9 mouse cellular contexts compared by ENCODE assay signal in the genomic region with DNA sequence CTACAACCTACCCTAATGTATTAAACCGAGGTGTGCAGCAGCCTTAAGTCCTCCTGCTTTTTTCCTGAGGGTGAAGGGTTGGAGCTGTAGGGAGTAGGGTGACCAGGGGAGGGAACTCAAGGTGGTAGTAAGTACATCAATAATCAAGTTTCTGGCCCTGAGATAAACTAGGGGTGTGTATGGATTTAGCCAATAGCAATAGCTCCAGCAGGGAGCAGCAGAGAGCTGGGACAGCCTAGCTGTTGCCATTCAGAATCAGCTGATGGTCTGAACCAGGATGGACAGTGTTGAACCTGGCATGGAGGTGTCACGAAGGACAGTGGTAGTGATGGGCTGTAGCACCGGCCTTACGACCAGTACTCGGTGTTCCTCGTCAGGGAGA. TPM values are rescaled to one million over a fixed set of nuclear protein-coding genes. Genes with fewer than 3 reads are reported as not detected.
DNase-seq lines count a peak whose midpoint lies in the region; ATAC-seq lines count a peak whose summit lies in the region.
"Had no signal": no experiment of that assay in that cellular context is flagged by ENCODE, and none has a peak within 500 bp of the region (broad histone marks: within the 10 kb centered on the region; RNA-seq: fewer than 3 reads in every experiment).

No protein-coding gene starts in this region.

- ATAC-seq in inflammation-experienced regulatory T-cells, adult 6 months: peak; percentile 47
- ATAC-seq: Patski had no signal

- peak; percentile 84 to 92 for DNase-seq in heart, adult 18-20 months
- no peak for DNase-seq in heart, adult 11 months
- peak; percentile 94 to 96 for DNase-seq in cerebellum, postnatal 10 days
- peak; percentile 73 to 87 for DNase-seq in frontal cortex, postnatal 36 days (ENCODE audit: low spot score in 2 of 2)
- peak; percentile 56 to 73 for DNase-seq in left cerebral cortex, postnatal 36 days (ENCODE audit: low spot score in 2 of 2)
- DNase-seq in mesoderm, embryonic 11.5 days (ENCODE audit: low read depth, low spot score): peak; percentile 82
- DNase-seq in spleen, postnatal 10 days (ENCODE audit: low spot score in 2 of 2): peak; percentile 79 to 92

- intact Hi-C loops in left cerebral cortex, postnatal 36 days (cut with DNase I): loop anchor here (2.0 kb wide), 1 partner anchor 46 kb away; no protein-coding TSS in a partner anchor

RNA-seq across cellular contexts. Expression of gene Hspb9, which starts 0.9 kb away (rescaled TPM):
- not detected for total RNA-seq in heart, adult 18-20 months (2021)
- 1 to 10 TPM in 1 of 3 experiments, not detected in 2; 1.1 TPM for polyA plus RNA-seq in inflammation-experienced regulatory T-cells, adult 6 months (2017; shearing (Covaris generic))
- total RNA-seq in left cerebral cortex, postnatal 36 days (2021): not detected

RNA-seq across cellular contexts. Expression of gene Kat2a, which starts 2.3 kb away (rescaled TPM):
- total RNA-seq in heart, adult 18-20 months (2021): 10 to 100 TPM; 12.2 to 14.7 TPM
- 10 to 100 TPM in 2 of 3 experiments, 1 to 10 TPM in 1; 7.0 to 12.4 (median 12.4) TPM for polyA plus RNA-seq in inflammation-experienced regulatory T-cells, adult 6 months (2017; shearing (Covaris generic))
- 10 to 100 TPM; 63.1 to 65.4 TPM for total RNA-seq in left cerebral cortex, postnatal 36 days (2021)

RNA-seq across cellular contexts. Expression of gene Dhx58, which starts 10.5 kb away (rescaled TPM):
- total RNA-seq in heart, adult 18-20 months (2021): 1 to 10 TPM in 1 of 2 experiments, under 1 TPM in 1; 0.60 to 1.0 TPM
- 10 to 100 TPM; 27.4 to 48.6 (median 29.4) TPM for polyA plus RNA-seq in inflammation-experienced regulatory T-cells, adult 6 months (2017; shearing (Covaris generic))
- total RNA-seq in left cerebral cortex, postnatal 36 days (2021): 1 to 10 TPM; 2.0 to 2.8 TPM

RNA-seq across cellular contexts. Expression of gene Zfp385c, which starts 22.3 kb away (rescaled TPM):
- under 1 TPM; 0.12 to 0.44 TPM for total RNA-seq in heart, adult 18-20 months (2021)
- not detected for polyA plus RNA-seq in inflammation-experienced regulatory T-cells, adult 6 months (2017; shearing (Covaris generic))
- under 1 TPM; 0.39 to 0.47 TPM for total RNA-seq in left cerebral cortex, postnatal 36 days (2021)
- polyA plus RNA-seq: Patski had no signal

RNA-seq across cellular contexts. Expression of gene Rab5c, which starts 23.5 kb away (rescaled TPM):
- total RNA-seq in heart, adult 18-20 months (2021): 10 to 100 TPM; 53.9 to 59.8 TPM
- polyA plus RNA-seq in inflammation-experienced regulatory T-cells, adult 6 months (2017; shearing (Covaris generic)): 10 to 100 TPM; 24.7 to 54.7 (median 48.7) TPM
- 100 to 1,000 TPM; 138 to 156 TPM for total RNA-seq in left cerebral cortex, postnatal 36 days (2021)

Comparison
In these comparisons a context has a peak if more than half of its experiments do, and no peak if none do; other contexts are left out.
1. RNA of gene Kat2a, which starts 2.3 kb away (total RNA-seq): 63.1 to 65.4 TPM in left cerebral cortex, postnatal 36 days; 12.2 to 14.7 TPM in heart, adult 18-20 months; every median in the first group is over 4 times any median in the second.